Mouse (Mus musculus): ENCODE results near the gene Isl2. TPM values are rescaled to one million over a fixed set of nuclear protein-coding genes. Genes with fewer than 3 reads are reported as not detected.

The Isl2 gene
- total RNA-seq, 2 experiments from 2014 or later = not detected

DNA sequence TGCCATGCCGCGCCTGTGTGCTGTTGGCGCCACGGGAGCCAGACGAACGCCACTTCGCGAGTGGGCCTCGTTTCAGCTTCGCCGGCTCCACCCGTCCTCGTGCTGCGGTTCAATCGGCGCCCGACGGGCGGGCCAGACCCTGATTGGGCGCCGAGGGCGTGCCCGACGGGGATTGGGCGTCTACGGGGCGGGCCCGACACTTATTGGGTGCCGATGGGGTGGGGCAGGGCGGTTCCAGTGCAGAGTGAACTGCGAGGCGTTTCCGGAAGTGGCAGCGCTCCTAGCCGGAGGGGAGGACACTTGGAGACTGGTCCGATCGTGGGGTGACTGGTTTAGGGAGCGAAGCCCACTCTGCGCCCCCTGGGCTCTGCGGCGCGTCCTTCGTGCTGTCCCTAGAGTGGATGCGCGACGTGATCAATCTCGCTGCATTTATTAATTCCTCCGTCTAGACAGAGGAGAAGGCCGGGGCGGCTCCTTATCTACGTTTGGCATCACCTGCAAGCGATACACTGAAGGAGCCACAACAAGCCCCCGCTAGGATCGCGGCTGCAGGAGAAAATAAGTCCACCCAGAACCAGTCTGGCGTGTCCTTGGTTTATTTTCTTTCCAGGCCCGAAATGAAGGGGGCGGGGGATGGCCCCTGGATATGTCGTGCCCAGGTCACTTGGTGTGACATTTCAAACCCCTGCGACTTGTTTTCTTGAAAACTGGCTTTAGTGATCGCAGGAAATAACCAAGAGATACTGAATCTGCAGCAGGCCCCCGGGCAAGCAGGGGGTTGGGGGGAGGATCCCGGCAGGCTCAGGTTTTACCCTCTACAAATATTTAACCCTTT lies 7.9 kb downstream of the Isl2 start:
- peak; percentile 60 for DNase-seq

DNA sequence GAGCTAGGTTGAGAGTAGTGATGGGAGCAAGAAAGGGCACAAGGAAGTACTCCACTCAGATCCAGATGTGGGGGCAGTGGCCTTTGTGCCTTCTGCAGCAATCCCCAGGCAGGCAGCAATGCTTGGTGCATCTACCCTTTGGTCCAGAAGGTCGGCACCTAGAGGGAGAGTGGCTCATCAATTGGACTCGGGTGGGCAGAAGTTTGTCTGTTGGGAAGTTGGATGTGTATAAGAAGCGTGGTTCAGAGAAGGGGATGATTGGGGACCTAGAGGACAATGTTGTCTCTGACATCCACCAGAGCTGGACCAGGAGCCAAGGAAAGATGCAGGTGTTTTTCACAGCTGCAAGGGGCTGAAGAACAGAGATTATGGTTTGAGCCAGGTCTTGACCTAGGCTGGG lies 10.4 kb downstream of the Isl2 start:
- DNase-seq = no peak

DNA sequence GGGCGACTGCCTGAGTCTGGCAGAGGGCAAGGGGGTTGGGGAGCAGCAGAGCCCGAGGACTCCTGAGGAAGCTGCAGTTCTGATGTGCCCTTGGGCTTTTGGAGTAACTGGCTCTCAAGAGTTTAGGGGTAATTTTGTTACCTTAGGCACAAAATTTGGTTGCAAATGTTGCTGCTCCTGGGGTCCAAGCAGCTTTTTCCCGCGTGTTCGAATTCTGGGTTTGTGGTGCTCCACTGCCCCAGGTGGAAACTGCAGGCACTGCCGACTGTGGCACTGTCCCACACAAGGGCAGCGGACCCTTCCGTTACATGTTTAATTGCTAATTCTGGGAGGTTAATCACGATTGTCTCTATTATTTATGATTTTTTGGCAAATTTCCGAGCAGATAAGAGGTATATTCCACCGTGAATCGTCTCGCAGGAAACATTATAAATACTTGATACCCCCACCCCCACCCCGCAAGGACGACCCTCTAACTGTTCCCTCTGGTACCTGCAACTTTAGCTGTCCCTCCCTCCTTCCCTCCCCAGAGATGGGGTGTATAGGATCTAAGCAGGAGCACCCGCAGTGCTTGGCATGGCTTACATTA lies 10.9 kb downstream of the Isl2 start:
- no peak for DNase-seq

DNA sequence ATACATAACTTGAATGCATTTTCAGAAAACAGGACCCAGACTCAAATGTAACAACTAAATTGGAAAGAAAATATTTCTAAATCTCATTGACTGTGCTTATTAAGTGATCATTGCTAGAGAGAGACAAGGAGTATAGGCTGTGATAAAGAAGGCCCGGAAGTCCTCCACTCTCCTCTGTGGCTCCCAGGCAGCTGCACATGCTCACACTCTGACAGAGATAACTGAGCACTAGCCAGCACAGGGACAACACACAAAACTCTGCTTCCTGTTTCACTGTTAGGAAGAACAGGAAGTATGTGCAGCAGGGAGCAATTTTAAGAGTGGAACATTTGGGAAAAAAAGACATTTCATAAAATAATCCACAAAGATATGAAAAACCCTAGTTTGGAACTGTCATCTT lies 16.5 kb downstream of the Isl2 start:
- no peak for DNase-seq

DNA sequence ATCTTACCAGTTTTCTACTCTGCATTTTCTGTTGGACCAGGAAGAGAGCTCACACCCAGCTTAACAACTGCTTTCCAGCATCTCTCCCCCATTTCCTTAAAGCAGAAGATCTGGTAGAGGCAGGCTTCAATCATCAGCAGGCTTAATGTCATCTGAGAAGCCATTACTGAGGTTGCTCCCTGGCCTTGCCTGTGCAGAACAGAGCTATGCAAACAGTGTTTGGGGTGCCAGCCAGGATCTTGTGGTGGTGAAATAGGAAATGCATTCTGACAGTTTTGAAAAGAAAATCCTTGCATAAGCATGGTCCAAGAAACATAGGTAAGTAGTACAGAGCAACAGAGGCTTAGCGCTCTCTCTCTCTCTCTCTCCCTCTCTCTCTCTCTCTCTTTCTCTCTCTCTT lies 22.5 kb downstream of the Isl2 start:
- no peak for DNase-seq

DNA sequence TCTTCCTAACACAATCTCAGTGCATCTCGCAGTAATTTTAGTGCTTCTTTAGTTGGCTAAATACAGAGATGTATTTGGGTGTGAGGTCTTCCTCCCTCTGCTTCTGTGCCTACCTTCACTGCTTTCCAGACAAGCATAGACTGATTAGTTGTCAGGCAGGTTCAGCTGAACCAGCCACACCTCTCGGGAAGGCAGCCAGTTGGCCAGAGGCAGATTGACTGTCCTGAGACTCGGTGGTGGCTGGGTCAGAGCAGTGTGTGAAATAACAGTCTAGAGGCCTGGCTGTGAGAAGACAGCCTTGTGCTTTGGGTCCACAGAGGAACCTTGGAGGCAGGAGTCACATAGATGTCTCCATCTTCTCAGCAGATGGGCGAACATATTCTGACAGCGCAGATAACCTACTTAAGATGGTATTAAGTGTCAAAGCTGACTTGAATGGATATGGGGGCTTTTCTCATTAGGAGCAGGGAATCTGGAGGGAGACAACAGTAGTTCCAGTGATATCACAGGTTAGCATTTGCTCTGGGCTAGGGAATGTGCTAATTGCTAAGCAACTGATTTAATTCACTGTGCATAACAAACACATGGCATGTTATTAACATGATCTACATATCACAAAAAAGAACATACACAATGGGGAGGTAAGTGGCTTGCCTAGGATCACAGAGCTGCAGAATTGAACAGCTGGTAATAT lies 30.1 kb downstream of the Isl2 start:
- DNase-seq = peak; percentile 22

DNA sequence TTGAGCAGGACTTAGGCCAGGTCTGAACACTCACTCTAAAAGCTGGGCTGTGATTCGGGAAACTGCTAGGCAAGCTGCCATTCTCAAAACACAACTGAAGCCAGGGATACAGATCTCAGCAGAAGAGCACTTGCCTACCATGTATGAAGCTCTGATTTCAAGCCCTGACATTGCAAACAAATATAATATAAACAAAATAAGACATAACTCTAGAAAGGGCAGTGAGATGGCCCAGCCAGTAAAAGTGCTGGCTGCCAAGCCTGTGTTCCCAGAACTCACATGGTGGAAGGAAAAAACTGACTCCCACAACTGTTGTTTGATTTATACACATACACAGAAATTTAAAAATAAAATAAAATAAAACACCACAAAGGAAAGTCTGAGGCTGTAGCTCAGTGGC lies 32.6 kb downstream of the Isl2 start:
- DNase-seq = no peak

DNA sequence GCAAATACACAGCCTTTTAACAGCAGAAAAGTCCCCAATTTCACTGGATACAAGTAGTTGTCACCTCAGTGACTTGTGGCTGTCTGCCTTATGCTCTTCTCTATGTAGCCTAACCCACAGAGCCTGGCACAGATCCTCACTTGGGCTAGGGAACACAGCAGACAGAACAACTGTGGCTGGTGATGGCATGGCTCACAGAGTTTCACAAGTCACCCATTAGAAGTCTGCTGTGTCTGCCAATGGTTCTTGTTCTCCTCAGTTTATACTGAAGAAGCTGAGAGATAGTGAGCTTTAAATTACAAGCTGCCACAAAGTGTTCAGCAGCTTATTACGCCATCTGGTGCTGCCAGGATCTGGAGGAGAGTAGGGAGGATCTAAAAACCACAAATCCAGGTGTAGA lies 38.1 kb downstream of the Isl2 start:
- DNase-seq = no peak

DNA sequence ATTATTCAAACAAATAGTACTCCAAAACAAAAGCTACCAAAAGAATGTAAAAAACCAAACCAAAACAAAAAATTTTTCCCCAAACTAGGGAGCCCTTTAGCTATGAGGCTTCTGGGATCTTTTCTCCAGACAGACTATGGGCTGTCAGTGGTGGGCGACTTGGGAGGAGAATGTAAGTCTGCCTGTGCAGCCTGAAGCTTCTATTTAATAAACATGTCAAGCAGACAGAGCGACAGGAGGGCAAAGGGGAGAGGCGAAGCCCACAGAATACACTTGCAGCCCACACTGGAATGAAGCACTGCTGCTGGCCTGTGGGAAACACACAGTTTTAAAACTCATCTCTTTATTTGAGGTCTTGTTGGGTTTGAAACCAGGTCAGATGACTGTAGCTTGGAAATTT lies 42.9 kb downstream of the Isl2 start:
- DNase-seq = no peak

DNA sequence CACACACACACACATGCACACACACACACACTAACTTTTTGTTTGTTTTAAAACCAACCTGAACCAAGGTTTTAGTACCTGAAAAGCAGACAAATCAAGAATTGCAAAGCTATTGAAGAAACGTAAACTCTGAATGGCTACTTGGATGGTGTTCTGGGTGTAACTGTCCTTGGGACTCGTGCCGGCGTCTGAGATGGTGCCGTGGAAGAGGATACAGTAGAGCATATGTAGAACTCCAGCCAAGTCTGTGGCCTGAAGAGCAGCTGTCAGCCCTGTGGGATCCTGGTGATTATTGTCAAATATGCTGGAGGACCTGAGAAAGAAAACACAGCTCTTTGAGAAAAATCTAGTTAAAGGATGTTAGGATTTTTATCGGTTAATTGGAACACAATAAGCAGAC lies 47.7 kb downstream of the Isl2 start:
- no peak for DNase-seq

Other genes starting within 250 kb of the Isl2 start
- 1 to 10 TPM in 1 of 2 experiments, under 1 TPM in 1; 0.71 to 1.2 TPM for gene Nrg4, start 211.8 kb upstream of the Isl2 start, total RNA-seq (2021)
- under 1 TPM; 0.83 TPM for gene Tmem266, start 211.8 kb upstream of the Isl2 start, total RNA-seq (2021)
- gene Etfa, start 26.4 kb upstream of the Isl2 start, total RNA-seq (2021) = 100 to 1,000 TPM; 537 to 600 TPM